25 mouse cellular contexts compared by ENCODE assay signal in the genomic region with DNA sequence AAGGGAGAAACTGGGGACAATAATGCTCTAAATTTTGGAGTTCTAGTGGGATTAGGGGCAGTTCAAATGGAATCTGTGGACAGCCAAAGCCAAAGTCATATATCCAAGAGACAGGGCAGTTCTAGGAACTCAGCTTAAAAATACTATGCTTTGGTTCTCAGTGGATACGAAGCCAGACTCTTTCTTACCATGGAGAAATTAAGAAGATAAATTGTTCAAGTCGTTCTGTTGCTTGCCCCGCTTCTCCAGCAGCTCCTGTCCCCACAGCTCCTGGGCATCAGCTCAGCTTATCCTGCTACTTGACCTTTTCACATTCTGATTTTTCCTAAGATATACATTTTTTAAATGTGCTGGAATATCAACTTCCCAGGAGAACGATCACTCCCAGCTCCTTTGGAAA.
"Had no signal": no experiment of that assay in that cellular context is flagged by ENCODE, and none has a peak within 500 bp of the region (broad histone marks: within the 10 kb centered on the region; RNA-seq: fewer than 3 reads in every experiment).

No protein-coding gene starts in this region.

- H3K9ac ChIP-seq: heart, embryonic 13.5 days; heart, embryonic 15.5 days; hindbrain, embryonic 13.5 days; hindbrain, embryonic 15.5 days; intestine, embryonic 15.5 days; kidney, embryonic 15.5 days; limb, embryonic 12.5 days; liver, embryonic 13.5 days had no signal

- H3K27me3 ChIP-seq: heart, embryonic 13.5 days; heart, embryonic 15.5 days; hindbrain, embryonic 13.5 days; hindbrain, embryonic 15.5 days; intestine, embryonic 15.5 days; kidney, embryonic 15.5 days; limb, embryonic 12.5 days; liver, embryonic 13.5 days had no signal

- H3K4me3 ChIP-seq: heart, embryonic 13.5 days; heart, embryonic 15.5 days; hindbrain, embryonic 13.5 days; hindbrain, embryonic 15.5 days; intestine, embryonic 15.5 days; kidney, embryonic 15.5 days; left cerebral cortex, adult 2 months; limb, embryonic 10.5 days; limb, embryonic 12.5 days; liver, embryonic 13.5 days had no signal

- H3K9me3 ChIP-seq: heart, embryonic 13.5 days; heart, embryonic 15.5 days; hindbrain, embryonic 13.5 days; hindbrain, embryonic 15.5 days; intestine, embryonic 15.5 days; kidney, embryonic 15.5 days; limb, embryonic 10.5 days; limb, embryonic 12.5 days; liver, embryonic 13.5 days had no signal

- H3K36me3 ChIP-seq: heart, embryonic 13.5 days; heart, embryonic 15.5 days; hindbrain, embryonic 13.5 days; hindbrain, embryonic 15.5 days; intestine, embryonic 15.5 days; kidney, embryonic 15.5 days; limb, embryonic 10.5 days; limb, embryonic 12.5 days; liver, embryonic 13.5 days had no signal

- H3K4me1 ChIP-seq: intestine, embryonic 15.5 days had no signal

- ATAC-seq: hindbrain, postnatal 0 days; intestine, embryonic 15.5 days had no signal

- H3K27ac ChIP-seq: heart, embryonic 13.5 days; heart, embryonic 15.5 days; hindbrain, embryonic 13.5 days; hindbrain, embryonic 15.5 days; hindbrain, postnatal 0 days; intestine, embryonic 15.5 days; left cerebral cortex, adult 2 months; limb, embryonic 10.5 days; limb, embryonic 12.5 days; liver, embryonic 13.5 days had no signal

- H3K4me2 ChIP-seq: heart, embryonic 11.5 days; heart, embryonic 13.5 days; heart, embryonic 15.5 days; hindbrain, embryonic 13.5 days; hindbrain, embryonic 15.5 days; intestine, embryonic 15.5 days; kidney, embryonic 15.5 days; limb, embryonic 12.5 days; liver, embryonic 11.5 days; liver, embryonic 13.5 days had no signal

- DNase-seq: gastrocnemius, postnatal 14 days; gastrocnemius, postnatal 36 days; heart, adult 18-20 months; heart, postnatal 14 days; heart, postnatal 36 days; kidney, adult 11 months; kidney, adult 2 months; kidney, adult 9 months; kidney, postnatal 14 days; kidney, postnatal 36 days; layer of hippocampus, adult 9-11 months; liver; liver, embryonic 13.5 days had no signal
